Mouse (Mus musculus): ENCODE data around the gene Vegfd.

Vegfd gene

DNA sequence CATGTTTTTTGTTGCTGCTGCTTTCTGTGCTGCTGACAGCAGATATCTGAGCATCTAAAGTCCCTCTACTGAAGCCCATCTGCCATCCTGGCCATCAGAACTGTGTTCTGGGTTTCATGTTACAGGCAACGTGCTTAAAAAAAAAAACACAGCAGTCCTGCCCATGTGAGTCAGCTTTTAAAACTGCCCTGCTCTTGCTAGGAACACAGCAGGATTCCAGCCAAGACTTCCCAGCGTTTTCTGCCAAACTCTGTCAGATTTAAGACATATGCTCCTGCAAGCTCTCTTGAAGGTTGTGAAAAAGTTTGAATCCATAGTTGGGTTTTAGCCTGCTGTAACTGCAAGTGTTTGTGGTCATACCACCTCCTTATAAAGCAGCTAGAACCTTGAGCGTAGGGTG, at the start of gene Vegfd:
Gene Vegfd, plus strand, starts transcription at position 298 of the 400 bp plus-strand sequence.
- no peak for DNase-seq (ENCODE audit: low spot score in 2 of 2)

DNA sequence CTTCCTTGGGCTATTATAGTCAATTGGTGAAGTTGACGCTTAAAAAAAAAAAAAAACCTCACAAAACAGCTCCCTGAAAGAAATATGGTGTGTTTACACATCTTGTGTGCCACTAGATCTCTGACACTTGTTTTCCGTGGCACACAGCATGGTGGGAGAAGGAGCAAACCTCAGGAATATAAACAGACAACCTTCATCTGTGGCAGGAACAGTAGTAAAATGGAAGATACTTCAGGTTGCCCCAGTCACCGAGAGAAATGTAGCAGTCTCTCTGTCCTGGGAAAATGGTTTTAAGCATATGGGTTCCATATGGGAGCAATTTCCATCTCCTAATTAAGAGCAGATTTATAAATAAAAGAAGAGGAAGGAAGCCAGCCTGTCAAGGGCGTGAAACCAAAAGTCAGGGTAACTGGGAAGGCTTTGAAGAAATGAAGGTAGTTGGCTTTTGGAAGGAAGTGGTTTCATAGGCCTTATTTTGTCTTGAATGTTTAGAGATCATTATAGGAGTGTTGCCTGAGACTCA, 49.7 kb upstream of the Vegfd start:
- no peak for DNase-seq (ENCODE audit: low spot score in 2 of 2)

DNA sequence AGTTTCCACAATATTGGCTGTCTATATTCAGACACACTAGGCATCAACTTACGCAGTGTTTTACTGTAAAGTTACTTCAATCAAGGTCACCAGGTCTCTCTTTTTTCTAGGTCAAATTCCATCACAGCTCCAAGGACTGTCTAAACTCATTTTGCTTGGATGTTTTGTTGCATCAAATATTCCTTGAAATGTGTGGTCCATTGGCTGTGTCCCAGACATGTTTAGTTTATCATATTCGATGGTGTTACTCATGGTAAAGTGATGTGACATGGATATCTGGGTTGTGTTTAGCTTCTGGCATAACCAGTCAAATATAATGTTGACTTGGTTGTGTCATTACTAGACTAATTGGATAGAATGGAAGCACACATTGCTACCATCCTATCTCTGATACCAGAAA, 42.8 kb upstream of the Vegfd start:
- no peak for DNase-seq (ENCODE audit: low spot score in 2 of 2)

DNA sequence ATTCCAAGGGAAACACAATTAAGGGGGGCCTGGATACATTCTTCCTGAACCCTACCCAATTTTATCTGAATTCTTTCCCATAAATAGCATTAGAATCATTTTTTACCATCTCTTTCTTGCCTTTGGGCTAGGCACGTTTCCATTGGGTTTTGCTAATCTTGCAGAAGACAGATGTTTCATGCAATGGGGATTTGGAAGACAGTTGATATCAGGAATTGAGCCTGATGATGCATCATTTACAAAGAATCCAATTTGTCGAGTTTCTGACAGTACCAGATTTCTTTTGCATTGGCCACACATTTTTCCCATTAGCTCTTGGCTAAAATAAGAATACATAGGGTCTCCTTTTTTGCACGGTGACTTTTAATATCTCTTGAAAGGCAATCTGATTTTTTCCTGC, 42.4 kb upstream of the Vegfd start:
- DNase-seq (ENCODE audit: low spot score in 2 of 2) = no peak

DNA sequence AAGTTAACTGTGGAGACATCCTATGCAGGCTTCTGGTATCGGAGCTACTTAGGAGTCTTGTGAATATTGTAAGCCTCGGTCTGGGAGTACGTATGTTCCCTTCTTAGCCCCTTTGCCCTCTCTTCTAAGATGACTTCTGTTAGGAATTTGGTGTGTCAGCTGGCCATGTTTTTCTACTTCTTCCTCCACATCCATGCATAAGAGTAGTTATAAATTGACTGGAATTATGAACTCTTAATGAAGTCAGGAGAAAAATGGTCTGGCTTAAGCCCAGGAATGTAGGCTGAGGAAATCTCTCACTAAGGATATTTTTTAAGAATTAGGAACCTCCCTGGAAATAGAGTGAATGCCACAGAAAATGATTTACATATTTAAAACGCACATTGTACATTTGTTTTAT, 34.6 kb upstream of the Vegfd start:
- no peak for DNase-seq (ENCODE audit: low spot score in 2 of 2)

DNA sequence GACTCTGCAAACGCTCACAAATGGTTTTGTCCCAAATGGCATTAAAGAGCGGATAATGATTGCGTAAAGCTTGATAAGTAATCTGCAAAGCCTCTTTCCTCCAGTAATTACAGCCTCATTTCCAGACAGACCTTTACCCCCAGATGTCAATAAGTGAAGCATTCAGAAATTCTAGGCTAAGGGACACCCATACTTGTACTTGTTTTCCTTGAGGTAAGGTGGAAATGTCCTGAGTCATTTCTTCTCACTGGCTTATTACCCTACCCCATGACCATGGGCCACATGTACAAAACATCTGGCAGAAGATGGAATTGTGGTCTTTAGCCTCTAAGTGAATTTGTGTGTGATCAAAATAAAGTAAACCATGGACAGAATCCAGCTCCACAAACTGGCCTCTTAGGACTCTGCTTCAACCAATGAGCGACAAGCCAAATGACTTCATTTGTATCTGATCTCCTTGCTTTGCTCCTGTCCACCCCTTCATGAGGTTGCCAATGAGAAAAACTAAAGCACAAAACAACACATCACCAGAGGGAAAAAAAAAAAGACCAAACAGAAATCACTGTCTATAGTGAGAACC, 27.7 kb upstream of the Vegfd start:
- no peak for DNase-seq (ENCODE audit: low spot score in 2 of 2)

DNA sequence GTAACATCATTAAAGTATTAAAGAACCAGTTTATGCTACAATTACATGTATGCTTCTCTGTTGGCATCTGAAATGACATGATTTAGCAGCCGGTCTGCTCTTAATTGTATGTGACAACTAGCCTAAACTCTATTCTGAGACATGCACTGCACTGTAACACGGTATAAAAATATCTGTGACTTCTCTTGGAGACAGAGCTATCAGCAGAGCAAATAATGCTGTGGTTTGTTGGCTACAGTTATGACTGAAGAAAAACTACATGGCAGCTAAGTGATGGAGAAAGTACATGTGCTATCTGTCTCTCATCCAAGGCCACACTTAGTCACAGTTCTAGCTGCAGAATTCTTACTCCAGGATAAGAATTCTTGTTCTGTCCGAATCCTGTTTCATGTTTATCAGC, 24.2 kb upstream of the Vegfd start:
- no peak for DNase-seq (ENCODE audit: low spot score in 2 of 2)

DNA sequence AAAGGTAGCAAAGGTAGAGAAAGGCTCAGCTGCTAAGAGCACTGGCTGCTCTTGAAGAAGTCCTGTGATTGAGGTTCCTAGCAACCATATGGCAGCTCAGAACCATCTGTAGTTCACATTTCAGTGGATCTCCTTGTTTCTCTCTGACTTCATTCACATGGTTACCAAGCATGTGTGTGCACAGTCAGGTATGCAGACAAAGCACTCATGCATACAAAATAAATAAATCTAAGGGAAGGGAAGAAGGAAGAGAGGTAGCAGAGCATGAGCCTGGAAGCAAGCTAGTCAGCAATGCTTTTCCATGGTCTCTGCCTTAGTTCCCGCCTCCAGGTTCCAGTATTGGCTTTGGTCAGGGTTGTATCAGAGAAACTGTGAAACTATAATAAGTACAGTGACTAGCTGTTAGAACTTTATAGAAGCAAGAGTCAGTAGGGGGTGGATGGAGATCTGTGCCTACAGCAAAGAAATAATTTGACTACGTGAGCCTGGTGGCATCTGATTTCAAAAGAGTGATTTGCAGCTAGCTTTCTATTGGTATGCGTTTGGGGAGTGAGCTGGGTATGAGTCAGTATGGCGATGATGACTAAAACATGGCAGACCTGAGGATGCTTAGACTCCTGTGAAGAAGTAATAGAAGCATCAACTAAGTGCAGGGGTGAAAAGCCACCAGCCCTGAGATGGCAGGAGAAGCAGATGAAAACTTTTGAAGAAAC, 7.9 kb upstream of the Vegfd start:
- no peak for DNase-seq (ENCODE audit: low spot score in 2 of 2)

DNA sequence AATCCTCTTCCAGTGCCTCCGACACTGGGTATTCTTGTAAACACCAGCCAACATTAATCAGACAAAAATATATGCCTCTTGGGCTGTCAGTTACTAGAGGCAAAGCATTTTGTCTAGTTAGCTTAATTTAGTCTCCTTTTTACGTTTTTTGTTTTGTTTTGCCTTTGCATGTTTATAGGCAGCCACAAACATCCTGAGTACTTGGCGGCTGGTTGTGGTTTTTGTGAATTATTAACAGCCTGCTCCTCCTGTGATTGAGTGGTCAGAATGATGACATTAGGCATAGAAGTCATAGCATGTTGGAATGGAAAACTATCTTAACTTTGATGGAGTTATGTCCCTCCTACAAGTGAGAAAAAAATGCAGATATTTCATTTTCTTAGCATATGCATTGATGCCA, 2.6 kb upstream of the Vegfd start:
- no peak for DNase-seq (ENCODE audit: low spot score in 2 of 2)

DNA sequence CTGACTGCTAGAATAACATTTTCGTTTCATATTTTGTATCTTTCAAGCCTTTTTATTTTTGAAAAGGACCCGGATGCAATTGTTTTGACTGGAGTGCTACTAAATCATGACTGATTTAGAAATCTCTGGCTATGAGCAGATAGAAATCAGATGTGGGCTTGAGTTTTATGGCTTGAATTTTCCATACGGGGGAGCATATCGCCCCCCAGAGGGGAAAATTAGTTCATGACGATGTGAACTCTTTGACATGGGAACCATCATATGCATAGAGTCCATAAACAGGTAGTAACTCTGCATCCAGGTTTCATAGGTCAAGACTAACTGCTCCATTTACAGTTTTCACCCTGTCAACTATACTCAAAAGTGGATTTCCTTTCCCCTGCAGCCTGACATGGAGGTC, 1.4 kb downstream of the Vegfd start:
- no peak for DNase-seq (ENCODE audit: low spot score in 2 of 2)

DNA sequence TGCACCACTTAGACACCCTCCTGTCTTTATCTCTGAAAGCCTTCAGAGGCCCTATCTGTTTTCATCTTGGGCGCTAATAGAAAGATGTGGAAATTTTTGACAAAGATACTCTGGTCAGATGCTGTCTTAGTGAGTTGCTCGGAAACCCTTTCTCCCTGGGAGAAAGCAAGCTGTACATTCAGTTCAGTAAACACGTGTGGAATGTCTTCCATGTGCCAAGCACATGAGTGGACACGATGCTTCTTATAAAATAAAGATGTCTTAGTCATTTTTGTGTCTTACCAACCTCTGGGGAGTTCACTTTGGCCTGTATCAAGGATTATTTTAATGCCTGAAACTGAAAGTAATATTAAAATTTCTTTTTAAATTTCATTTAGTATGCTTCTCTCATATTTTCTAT, 6.5 kb downstream of the Vegfd start:
- DNase-seq (ENCODE audit: low spot score in 2 of 2) = no peak

DNA sequence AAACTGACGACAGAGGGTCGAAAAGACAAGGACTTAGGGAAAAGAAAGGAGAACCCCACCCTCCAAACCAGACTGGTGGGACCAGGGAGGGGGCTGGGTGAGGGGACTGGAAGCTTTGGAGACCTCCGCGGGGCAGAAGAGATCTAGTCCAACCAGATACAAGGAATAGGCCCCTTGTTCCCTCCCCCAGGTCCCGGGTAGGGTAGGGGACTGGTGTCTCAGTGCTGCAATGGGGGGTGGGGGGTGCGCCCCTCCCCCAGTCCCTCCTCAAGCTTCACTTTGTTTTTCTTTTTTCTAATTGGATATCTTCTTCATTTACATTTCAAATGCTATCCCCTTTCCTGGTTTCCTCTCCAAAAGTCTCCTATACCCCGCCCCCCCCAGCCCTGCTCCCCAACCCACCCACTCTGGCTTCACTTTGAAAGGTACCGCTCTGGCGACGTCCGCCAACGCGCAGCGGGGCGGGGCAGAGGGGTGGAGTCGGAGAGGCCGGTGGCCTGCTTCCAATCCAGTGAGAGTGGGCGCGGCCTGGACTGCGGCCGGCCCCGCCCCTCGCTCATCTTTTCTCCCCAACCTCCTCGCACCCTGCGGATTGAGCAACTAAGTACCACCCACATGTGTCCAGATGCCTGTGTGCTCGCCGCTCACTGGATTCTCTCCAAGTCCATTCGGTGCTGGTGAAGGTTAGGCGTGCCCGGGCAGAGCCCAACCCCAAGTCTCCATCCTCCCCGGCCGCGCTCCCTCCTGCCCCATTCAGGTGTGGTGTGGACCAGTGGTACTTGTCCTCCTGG, 8.6 kb downstream of the Vegfd start:
- DNase-seq (ENCODE audit: low spot score in 2 of 2) = peak; percentile 68 to 72

DNA sequence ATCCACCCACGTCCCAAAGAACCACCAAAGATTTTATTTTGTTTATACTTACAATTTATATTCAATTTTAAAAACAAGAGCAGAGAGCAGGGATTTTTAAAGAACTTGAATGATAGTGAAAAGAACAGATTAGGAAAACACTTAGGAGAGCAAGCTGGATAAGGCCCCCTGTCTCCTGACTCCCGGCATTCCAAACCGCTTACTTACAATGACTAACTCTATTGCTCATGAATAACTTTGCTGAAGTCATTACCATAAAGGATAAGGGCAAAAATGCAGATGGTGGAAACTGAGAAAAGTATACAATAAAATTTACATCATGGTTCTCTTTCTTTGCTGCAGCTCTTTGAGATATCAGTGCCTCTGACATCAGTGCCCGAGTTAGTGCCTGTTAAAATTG, 20.9 kb downstream of the Vegfd start:
- no peak for DNase-seq (ENCODE audit: low spot score in 2 of 2)

DNA sequence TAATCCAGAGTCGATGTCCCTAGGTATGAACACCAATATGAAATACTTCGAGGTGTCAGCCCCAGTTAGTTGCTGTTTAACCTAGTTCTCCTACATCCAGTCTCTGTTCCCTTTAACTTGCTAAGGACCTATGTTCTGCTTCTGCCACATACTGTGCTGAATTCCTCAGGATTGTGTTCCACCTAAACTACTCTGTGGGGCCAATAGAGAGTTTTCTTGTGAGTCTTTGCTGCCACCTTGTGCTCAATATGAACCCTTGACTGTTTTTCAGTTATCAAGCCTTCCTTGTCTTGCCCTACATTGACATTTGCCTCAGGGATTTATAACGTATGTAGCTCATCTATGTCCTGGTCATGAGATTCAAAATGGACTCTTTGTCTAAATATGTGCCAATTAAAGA, 25.3 kb downstream of the Vegfd start:
- no peak for DNase-seq (ENCODE audit: low spot score in 2 of 2)

DNA sequence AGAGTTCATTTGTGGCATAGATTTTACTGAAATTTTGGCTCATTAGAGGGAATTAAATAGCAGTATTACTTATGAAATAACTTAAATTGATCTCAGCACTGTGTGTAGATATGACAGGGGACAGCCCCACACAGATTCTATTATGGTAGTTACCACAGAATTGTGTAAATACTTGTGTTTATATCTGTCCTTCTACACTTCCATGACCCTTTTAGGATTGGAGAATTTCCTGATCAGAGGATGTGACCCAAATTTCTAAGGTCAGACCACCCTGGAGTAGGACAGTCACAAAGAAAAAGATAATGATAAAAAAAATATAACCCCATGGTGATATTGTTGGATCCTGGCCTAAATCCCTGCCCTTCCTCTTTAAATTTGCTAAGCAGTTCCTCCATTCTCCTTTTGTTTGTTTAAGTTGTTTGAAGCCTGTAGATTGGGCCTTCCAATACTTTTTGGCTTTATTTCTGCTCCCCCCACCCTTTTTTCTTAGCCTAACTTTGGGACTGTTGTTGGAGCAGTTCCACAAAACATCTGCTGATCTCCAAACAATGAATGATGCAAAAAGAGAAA, 32.0 kb downstream of the Vegfd start:
- no peak for DNase-seq (ENCODE audit: low spot score in 2 of 2)

DNA sequence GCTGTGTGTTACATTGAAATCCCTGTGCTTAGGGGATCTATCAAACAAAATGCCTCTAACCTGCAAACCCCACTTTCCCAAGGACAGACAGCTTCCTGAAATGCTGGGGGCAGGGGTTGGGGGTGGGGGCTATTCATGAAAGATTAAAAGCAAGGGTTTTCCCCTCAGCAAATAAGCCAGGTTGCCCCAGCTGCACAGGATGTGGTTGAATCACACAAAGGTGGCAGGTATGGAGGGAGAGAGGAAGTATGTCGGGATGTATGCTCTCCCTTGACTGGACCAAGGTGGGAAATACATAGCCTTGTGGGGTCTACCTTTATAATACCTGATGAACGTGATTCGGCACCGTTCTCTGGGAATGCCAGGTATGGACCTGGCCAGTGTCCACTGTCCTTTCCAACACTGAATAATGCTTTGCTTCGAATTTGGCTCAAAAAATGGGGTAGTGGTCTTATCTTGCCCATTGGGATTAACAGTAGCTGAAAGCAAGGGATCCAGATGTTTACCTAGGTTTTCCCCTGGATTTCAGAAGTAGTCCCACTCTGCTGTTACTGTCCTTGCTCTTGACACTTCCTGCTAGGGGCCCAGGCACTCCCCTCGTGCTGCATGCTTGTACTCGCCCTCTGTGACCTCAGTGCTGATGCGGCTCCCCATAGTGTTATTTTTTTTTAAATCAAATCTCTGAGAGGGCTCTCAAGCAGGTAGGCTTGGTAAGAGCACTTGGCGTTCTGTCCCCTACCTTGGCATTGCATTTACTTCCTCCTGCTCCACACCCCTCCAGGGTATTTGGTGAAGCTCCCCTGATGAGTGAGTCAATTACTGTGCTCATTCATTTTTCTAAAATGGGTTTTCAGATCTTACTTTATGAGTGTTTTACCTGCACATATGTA, 33.2 kb downstream of the Vegfd start:
- peak; percentile 23 to 36 for DNase-seq (ENCODE audit: low spot score in 2 of 2)

DNA sequence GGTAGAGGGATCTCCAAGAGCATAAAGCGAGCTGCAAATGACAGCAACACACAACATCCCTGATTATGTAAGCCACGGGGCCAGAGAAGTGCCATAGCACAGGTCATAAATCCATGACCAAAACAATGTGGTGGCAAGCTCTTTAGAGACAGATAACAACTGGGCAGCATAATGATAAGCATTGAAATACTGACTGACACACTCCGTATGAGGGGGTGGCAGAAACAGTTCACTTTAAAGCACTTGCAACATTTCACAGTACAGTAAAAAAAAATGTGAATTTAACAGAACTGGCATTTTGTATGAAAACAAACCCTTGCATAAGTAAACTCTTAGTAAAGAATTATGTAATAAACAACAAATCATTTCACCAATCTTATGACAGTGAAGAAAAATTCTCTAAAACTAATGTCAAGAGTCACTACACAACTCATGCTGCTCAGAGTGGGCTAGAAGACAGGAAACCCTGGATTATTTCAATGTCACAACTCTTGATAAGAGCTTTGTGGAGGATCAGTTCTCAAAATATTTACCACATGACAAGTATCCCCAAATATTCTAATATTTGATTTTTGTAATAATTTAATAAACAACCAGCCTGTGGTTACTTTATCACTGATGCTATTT, 35.2 kb downstream of the Vegfd start:
- DNase-seq (ENCODE audit: low spot score in 2 of 2) = no peak

DNA sequence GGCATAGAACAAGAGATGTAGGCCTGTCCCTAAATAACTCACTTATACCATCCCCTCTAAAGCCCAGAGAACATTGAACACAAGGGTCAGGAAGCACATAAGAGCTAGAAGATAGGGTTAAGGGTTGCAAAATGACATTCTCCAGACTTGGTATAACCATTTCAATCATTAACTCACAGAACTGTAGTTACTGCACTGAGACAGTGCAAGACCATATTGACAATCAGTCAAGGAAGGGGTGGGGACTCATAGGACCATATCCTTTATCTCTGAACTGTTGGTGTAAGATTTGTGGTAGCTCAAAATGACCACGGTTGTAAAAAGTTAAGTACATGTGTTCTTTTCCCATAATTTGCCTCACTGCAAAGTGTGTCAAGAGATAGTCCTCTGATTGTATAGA, 37.4 kb downstream of the Vegfd start:
- no peak for DNase-seq (ENCODE audit: low spot score in 2 of 2)

DNA sequence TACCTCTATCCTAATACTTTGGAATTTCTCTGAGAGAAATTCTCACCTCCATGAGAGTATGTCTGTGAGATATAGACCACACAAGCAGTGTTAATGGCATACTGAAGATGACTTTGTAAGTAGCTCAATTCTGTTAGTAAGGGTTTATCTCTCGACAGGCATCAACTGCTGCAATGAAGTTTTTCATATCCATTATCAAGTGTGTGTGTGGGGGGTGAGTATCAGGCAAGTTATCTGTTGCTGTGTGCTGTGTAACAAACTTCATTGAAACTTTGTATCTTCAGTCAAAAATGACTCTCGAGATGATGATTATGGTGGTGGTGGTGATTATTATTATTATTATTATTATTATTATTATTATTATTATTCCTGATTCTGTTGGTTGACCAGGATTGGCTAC, 43.6 kb downstream of the Vegfd start:
- DNase-seq (ENCODE audit: low spot score in 2 of 2) = no peak

DNA sequence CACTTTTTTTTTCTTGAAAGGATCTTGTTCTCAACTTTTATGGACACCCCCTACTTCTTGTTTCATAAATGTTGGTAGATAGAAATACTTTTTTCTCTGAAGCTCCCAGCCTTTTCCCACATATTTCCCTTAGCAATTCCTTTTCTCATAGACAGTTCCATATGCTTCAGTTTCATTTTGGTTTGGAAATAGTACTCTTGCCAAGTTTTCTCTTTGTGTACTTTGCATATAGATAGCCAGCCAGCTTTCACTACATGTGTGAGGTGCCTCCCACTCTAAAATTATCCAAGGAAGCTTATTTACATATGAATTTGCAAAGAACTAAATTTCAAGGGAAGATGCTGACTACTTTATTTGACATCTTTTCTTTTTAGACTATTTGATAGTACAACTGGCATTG, 44.8 kb downstream of the Vegfd start:
- no peak for DNase-seq (ENCODE audit: low spot score in 2 of 2)

DNA sequence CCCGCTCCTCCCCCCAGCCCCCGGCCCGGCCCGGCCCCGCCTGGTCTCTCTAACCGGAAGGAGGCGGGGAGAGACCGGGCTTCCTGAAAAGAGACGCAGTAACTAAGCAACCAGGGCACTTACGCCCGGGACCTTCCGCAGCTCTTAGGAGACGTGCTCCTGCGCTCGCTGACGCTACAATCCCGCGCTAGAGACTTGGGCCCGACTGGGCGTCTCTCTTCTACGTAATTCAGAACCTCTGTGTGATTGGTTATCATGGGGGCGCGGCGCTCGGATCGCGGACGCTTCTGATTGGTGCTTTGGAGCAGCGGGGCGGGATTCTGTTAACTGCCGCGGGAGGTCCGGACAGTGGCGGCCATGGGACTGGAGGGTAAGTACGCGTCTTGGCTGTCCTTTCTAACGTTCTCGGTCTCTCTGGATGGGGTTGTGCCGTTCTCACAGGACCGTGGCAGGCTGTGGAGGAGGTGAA, 46.3 kb downstream of the Vegfd start, which contains the start of gene Piga:
Gene Piga, plus strand, starts transcription at position 317 of the 469 bp plus-strand sequence.
- peak; percentile 77 to 86 for DNase-seq (ENCODE audit: low spot score in 2 of 2)

Data from thymus, postnatal 10 days (tissue).